Mouse (Mus musculus) kidney, adult 10 weeks (tissue): Measurements from ENCODE around the gene Klhl13. TPM values are rescaled to one million over a fixed set of nuclear protein-coding genes. Genes with fewer than 3 reads are reported as not detected.

Experiments
- polyA plus RNA-seq: library from polyadenylated mRNA; stranded (reverse); fragments of 350-450 nt; fragmentation: Illumina TruSeq; extraction: RNeasy Lipid Tissue Mini Kit (QIAGEN cat#74804); gene quantifications from one replicate; pipeline ENCODE4 v1.2.3, GENCODE M21; 2014; ENCODE audit warnings: low read depth, low replicate concordance

Klhl13 gene
- 20.7 TPM for polyA plus RNA-seq

DNA sequence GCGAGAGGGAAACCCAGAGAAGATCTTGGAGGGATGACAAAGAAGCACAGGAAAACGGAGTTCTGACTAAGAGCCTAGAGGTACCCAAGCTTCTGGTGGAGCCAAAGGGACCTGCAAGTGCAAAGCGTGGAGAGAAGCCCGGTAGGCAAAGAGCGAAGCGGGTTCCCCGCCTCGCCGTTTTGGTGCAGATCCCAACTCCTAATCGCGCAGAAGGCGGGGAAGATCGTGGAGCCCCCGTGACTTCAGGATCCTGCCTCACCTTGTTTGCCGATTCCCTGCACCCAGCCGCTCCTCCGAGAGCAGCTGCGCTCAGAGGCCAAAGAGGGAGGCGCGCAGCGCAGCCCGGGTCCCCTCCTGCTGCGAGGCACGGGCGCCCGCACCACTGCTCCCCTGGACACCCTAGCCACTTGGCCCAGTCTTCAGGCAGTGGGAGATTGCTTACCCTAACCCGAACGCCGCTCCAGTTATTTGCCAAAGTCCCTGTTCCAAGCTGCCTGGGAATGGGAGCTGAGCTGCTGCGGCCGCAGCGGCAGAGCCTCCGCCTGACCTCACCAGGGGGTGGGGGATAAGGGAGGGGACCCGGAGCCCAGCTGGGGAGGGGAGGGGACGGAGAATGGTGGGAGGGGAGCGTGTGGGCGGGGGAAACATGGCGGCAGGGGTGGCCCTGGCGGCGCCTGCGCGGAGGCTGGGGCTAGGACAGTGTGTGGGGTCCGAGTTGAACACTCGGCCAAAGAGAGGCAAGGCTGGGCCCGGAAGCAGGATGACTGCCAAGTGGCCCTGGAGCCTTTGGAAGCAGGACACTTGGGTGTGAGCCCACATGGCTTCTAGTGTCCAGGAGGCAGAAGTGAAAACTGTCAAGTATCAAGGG lies at the start of gene Klhl13:
TSS of gene Klhl13 (minus strand) at position 569 of the 868 bp plus-strand sequence.

